Mouse (Mus musculus): Measurements from ENCODE around the gene Exosc8.

DNA sequence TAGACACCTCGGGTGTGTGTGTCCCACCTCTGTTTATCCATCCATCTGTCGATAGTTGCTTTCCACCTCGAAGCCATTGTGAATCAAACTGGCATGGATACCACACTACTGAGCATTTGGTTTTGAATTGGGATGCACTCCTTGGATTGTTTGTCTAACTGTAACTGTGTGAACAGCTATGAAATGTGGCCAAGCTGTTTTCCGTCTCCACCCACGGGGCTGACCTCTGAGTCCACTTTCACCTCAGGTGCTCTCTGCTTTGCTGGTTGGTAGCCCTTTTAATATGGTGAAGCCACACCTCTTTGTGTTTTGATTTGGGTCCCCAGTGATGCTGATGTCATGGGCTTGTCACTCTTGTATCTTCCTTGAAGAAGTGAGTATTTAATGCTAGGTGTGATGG lies 31.6 kb upstream of the Exosc8 start:
- no peak for TF ChIP-seq CTCF (IDR thresholded peaks at IDR 0.05)
- no peak for TF ChIP-seq POLR2A (IDR thresholded peaks at IDR 0.05; ENCODE audit: insufficient read depth, low read depth, low read length)
- no peak for TF ChIP-seq EP300 (IDR thresholded peaks at IDR 0.05; ENCODE audit: insufficient read depth, low read depth, low read length)

All from heart, adult 2 months (tissue).